Mouse (Mus musculus): Measurements from ENCODE around the gene Lyrm1.

GRCm38 (mm10) chr7:119937036-119937435 lies 41.4 kb downstream of the Lyrm1 start:
- TF ChIP-seq CTCF (conservative IDR thresholded peaks at IDR 0.05 in 1 of 2, IDR thresholded peaks at IDR 0.05 in 1 of 2; ENCODE audit: low read depth in 2 of 2, low read length in 2 of 2) (no peak), MXI1 (IDR thresholded peaks at IDR 0.05; ENCODE audit: low read depth, low read length) (no peak)

Data from CH12.LX (cell line).